ENCODE assay signal across 8 mouse cellular contexts in the genomic region with DNA sequence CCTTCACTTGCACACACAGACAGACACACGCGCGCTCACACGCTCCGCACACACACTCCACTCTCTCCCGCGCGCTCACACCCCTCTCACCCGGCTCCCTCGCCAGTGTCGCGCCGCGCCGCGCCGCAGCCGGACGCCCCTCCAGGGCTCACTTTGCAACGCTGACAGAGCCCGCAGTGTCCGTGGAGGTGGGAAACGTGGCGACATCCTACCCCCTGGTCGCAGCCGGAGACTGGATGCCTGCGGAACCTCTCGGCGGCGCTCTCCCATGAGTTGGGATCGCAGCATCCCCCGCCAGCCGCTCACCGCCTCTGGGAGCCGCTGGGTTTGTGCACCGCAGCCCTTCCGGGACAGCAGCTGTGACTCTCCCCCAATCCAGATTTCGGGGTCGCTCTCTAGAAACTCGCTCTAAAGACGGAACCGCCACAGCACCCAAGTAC. TPM values are rescaled to one million over a fixed set of nuclear protein-coding genes. Genes with fewer than 3 reads are reported as not detected.
DNase-seq lines count a peak whose midpoint lies in the region; ATAC-seq lines count a peak whose summit lies in the region.

No protein-coding gene starts in this region.

- peaks cover 46% of the 10 kb centered on the region for H3K4me1 ChIP-seq in forebrain, embryonic 16.5 days (replicated peaks; ENCODE audit: control insufficient read depth, insufficient read depth, low read length)
- peaks cover 32% of the 10 kb centered on the region for H3K4me1 ChIP-seq in intestine, embryonic 16.5 days (ENCODE audit: control insufficient read depth, insufficient read depth, low read length)
- peaks cover 37% of the 10 kb centered on the region for H3K4me1 ChIP-seq in midbrain, embryonic 14.5 days (ENCODE audit: control insufficient read depth, insufficient read depth, low read length)

- peak; percentile 15 to 57 for DNase-seq in left cerebral cortex, postnatal 10 days (ENCODE audit: extremely low spot score in 1 of 2, low spot score in 2 of 2)
- no peak for DNase-seq in left cerebral cortex, adult 9 months (ENCODE audit: low spot score in 2 of 2)
- peak; percentile 65 for DNase-seq in adrenal gland, postnatal 14 days
- no peak for DNase-seq in midbrain, embryonic 14.5 days
- DNase-seq in adipocyte (ENCODE audit: low spot score), result no peak
- no peak for DNase-seq in layer of hippocampus, postnatal 14 days (ENCODE audit: low spot score in 2 of 2)

- peak overlapping the region; percentile 97 for H3K4me2 ChIP-seq in forebrain, embryonic 16.5 days (ENCODE audit: low read length)
- peak overlapping the region; percentile 100 for H3K4me2 ChIP-seq in intestine, embryonic 16.5 days (ENCODE audit: low read depth, low read length)
- H3K4me2 ChIP-seq in midbrain, embryonic 14.5 days (ENCODE audit: low read length), result peak overlapping the region; percentile 99

- no peak for ATAC-seq in forebrain, embryonic 16.5 days
- no peak; the same call in 1 of the 2 replicates for ATAC-seq in intestine, embryonic 16.5 days
- no peak for ATAC-seq in midbrain, embryonic 14.5 days (ENCODE audit: low FRiP score, low TSS enrichment)

- under 1% methylated on average over 42 of the region's 42 CpGs for WGBS in forebrain, embryonic 16.5 days
- under 1% methylated on average over 42 of the region's 42 CpGs for WGBS in intestine, embryonic 16.5 days
- under 1% methylated on average over 42 of the region's 42 CpGs for WGBS in midbrain, embryonic 14.5 days

- no peaks in the 10 kb centered on the region for H3K9me3 ChIP-seq in forebrain, embryonic 16.5 days (ENCODE audit: control insufficient read depth, low read length)
- H3K9me3 ChIP-seq in intestine, embryonic 16.5 days (ENCODE audit: control insufficient read depth, low read length), result no peaks in the 10 kb centered on the region
- no peaks in the 10 kb centered on the region for H3K9me3 ChIP-seq in midbrain, embryonic 14.5 days (ENCODE audit: control insufficient read depth, low read length)

- intact Hi-C loops in left cerebral cortex, postnatal 10 days (cut with DNase I), result loop anchor here (5.0 to 10.0 kb wide), 2 partner anchors 340 to 523 kb away; no protein-coding TSS in a partner anchor

- peak overlapping the region; percentile 84 for H3K4me3 ChIP-seq in forebrain, embryonic 16.5 days (replicated peaks; ENCODE audit: low read length)
- peak overlapping the region; percentile 71 for H3K4me3 ChIP-seq in intestine, embryonic 16.5 days (ENCODE audit: low read length)
- peak overlapping the region; percentile 71 for H3K4me3 ChIP-seq in midbrain, embryonic 14.5 days (replicated peaks; ENCODE audit: low read depth, low read length)

- peak overlapping the region; percentile 94 for H3K27ac ChIP-seq in forebrain, embryonic 16.5 days (ENCODE audit: low read length)
- no peak overlapping the region for H3K27ac ChIP-seq in intestine, embryonic 16.5 days (ENCODE audit: low read length)
- H3K27ac ChIP-seq in midbrain, embryonic 14.5 days (replicated peaks; ENCODE audit: low read depth, low read length), result peak overlapping the region; percentile 89

- H3K36me3 ChIP-seq in forebrain, embryonic 16.5 days (ENCODE audit: control insufficient read depth, insufficient read depth), result no peaks in the 10 kb centered on the region
- no peaks in the 10 kb centered on the region for H3K36me3 ChIP-seq in intestine, embryonic 16.5 days (ENCODE audit: control insufficient read depth, insufficient read depth, low read length)
- no peaks in the 10 kb centered on the region for H3K36me3 ChIP-seq in midbrain, embryonic 14.5 days (ENCODE audit: control insufficient read depth, insufficient read depth, low read length)

- peaks cover 15% of the 10 kb centered on the region for H3K27me3 ChIP-seq in forebrain, embryonic 16.5 days (replicated peaks; ENCODE audit: control insufficient read depth, insufficient read depth, low read length)
- peaks cover 40% of the 10 kb centered on the region for H3K27me3 ChIP-seq in intestine, embryonic 16.5 days (replicated peaks; ENCODE audit: control insufficient read depth, insufficient read depth, low read length)
- H3K27me3 ChIP-seq in midbrain, embryonic 14.5 days (ENCODE audit: control insufficient read depth, insufficient read depth, low read length), result peaks cover 36% of the 10 kb centered on the region

- peak overlapping the region; percentile 82 for H3K9ac ChIP-seq in forebrain, embryonic 16.5 days (replicated peaks; ENCODE audit: low read depth, low read length)
- peak overlapping the region; percentile 76 for H3K9ac ChIP-seq in intestine, embryonic 16.5 days (ENCODE audit: low read depth, low read length)
- H3K9ac ChIP-seq in midbrain, embryonic 14.5 days (replicated peaks; ENCODE audit: low read length), result peak overlapping the region; percentile 72

RNA-seq across cellular contexts. Expression of gene Nr4a3, which starts 0.3 kb away (rescaled TPM):
- 10 to 100 TPM; 23.8 to 28.3 TPM for total RNA-seq in left cerebral cortex, postnatal 10 days (2021)
- total RNA-seq in adrenal gland, postnatal 14 days (2021), result 49.0 and 108 TPM in 2 replicates
- polyA plus RNA-seq in forebrain, embryonic 16.5 days (2015; fragmentation: Nextera tagmentation; extraction: Ambion mirVana), result 7.7 and 8.8 TPM in 2 replicates
- 0.06 and 0.16 TPM in 2 replicates for polyA plus RNA-seq in intestine, embryonic 16.5 days (2015; fragmentation: Nextera tagmentation; extraction: Ambion mirVana)
- 1.1 and 1.4 TPM in 2 replicates for polyA plus RNA-seq in midbrain, embryonic 14.5 days (2014; fragmentation: Nextera tagmentation; extraction: Ambion mirVana)
- 10 to 100 TPM; 90.2 to 95.4 TPM for total RNA-seq in layer of hippocampus, postnatal 14 days (2021)

Comparison
In these comparisons a context has a peak if more than half of its experiments do, and no peak if none do; other contexts are left out.
1. DNase-seq: peak in left cerebral cortex, postnatal 10 days (2 of 2) and adrenal gland, postnatal 14 days (single experiment); none in left cerebral cortex, adult 9 months (0 of 2), midbrain, embryonic 14.5 days (single experiment), adipocyte (single experiment) and layer of hippocampus, postnatal 14 days (0 of 2).
2. Peak in every context shown above with its lines, with median percentiles within 50 percentile points of each other: H3K4me2 ChIP-seq, H3K4me3 ChIP-seq and H3K9ac ChIP-seq.